Mouse (Mus musculus) liver, embryonic 14.5 days (tissue): ENCODE measurements around the gene Rora. TPM values are rescaled to one million over a fixed set of nuclear protein-coding genes. Genes with fewer than 3 reads are reported as not detected.

Source experiments
- ATAC-seq: fragments of 200-750 bp; cut with Nextera tagmentation; 2 replicates; pipeline ENCODE4 v1.8.0; 2017; ENCODE audit warnings: moderate number of reproducible peaks, mild to moderate bottlenecking, moderate library complexity; ENCODE audit not compliant: insufficient read depth
- DNase-seq, 3 experiments: peaks; one replicate each; pipeline ENCODE4 v3.0.0-alpha.2; 2012 to 2013; ENCODE audit warnings: low read depth in 3 of 3, low spot score in 3 of 3
- H3K27ac ChIP-seq: fragments of 300-500 bp; sonication (generic); 2 replicates; pipeline ENCODE4 v1.5.1; 2014; ENCODE audit warnings: moderate library complexity, mild to moderate bottlenecking, control low read depth, inconsistent platforms
- H3K27me3 ChIP-seq: fragments of 300-500 bp; sonication (generic); 2 replicates; pipeline ENCODE4 v1.6.1; 2014; ENCODE audit warnings: mild to moderate bottlenecking, low read length, moderate library complexity; ENCODE audit not compliant: control insufficient read depth, insufficient read depth
- H3K36me3 ChIP-seq: fragments of 300-500 bp; sonication (generic); replicated peaks from 2 replicates; pipeline ENCODE4 v1.6.1; 2014; ENCODE audit warnings: low read depth; ENCODE audit not compliant: control insufficient read depth, insufficient read depth
- H3K4me1 ChIP-seq, 2 experiments: fragments of 200-500 bp in 1 of 2; fragments of 300-500 bp in 1 of 2; sonication (generic) in 1 of 2; replicated peaks; 2 replicates each; pipeline ENCODE4 v1.6.1; 2012 to 2014; ENCODE audit warnings: antibody characterized with exemption in 1 of 2, inconsistent platforms in 1 of 2, low read length in 1 of 2; ENCODE audit not compliant: control insufficient read depth in 2 of 2, insufficient read depth in 2 of 2
- H3K4me2 ChIP-seq: fragments of 300-500 bp; sonication (generic); 2 replicates; pipeline ENCODE4 v1.6.1; 2014; ENCODE audit warnings: low read depth, mild to moderate bottlenecking, control low read depth, moderate library complexity
- H3K4me3 ChIP-seq, 2 experiments: fragments of 200-500 bp in 1 of 2; fragments of 300-500 bp in 1 of 2; sonication (generic) in 1 of 2; 2 replicates each; pipeline ENCODE4 v1.5.1; 2012 to 2014; ENCODE audit warnings: low read depth in 2 of 2, low read length in 2 of 2, mild to moderate bottlenecking in 2 of 2, control low read depth in 1 of 2, inconsistent platforms in 1 of 2, moderate library complexity in 1 of 2; ENCODE audit not compliant: insufficient read depth in 1 of 2
- H3K9ac ChIP-seq: fragments of 300-500 bp; sonication (generic); replicated peaks from 2 replicates; pipeline ENCODE4 v1.6.1; 2014; ENCODE audit warnings: mild to moderate bottlenecking, control low read depth, moderate library complexity
- H3K9me3 ChIP-seq: fragments of 300-500 bp; sonication (generic); 2 replicates; pipeline ENCODE4 v1.6.1; 2016; ENCODE audit warnings: low read length, mixed read lengths; ENCODE audit not compliant: control insufficient read depth
- CTCF ChIP-seq: IDR thresholded peaks from 2 replicates; pipeline ENCODE4 v1.5.1; 2016; ENCODE audit warnings: antibody characterized with exemption, low read depth, control low read depth
- EP300 ChIP-seq: IDR thresholded peaks from 2 replicates; pipeline ENCODE4 v1.6.1; 2016; ENCODE audit warnings: antibody characterized with exemption, low read depth
- WGBS: fragments of 180-500 bp; shearing (Covaris S2); extraction: QIAGEN DNeasy Blood & Tissue Kit; methylation state at CpG from one replicate; pipeline ENCODE4 v1.1.7; 2014; ENCODE audit not compliant: insufficient replicate concordance; 5-methylcytosine and 5-hydroxymethylcytosine counted together
- polyA plus RNA-seq, 2 experiments: library from polyadenylated mRNA; depleted of rRNA in 1 of 2; stranded (reverse) in 1 of 2; unstranded in 1 of 2; fragments of >200 nt; fragmentation: Nextera tagmentation in 1 of 2; extraction: Ambion mirVana in 1 of 2; gene quantifications; 2 replicates each; pipeline versions ENCODE4 v1.2.1 to v1.2.3; 2012 to 2014

Gene Rora
- polyA plus RNA-seq, 2 experiments, result 0.85 to 2.9 TPM

- Histone ChIP-seq H3K9me3 (no peaks in the 10 kb centered on the region), H3K4me1 (peaks cover 0 to 7% of the 10 kb centered on the region in 2 experiments; a peak in 2 of 4 replicates), H3K4me2 (no peak overlapping the region), H3K4me3 (no peak overlapping the region), H3K27ac (no peak overlapping the region), H3K27me3 (no peaks in the 10 kb centered on the region), H3K36me3 (no peaks in the 10 kb centered on the region), H3K9ac (no peak overlapping the region; the same call in 1 of the 2 replicates)
- no peak for DNase-seq
- ATAC-seq, result no peak
- TF ChIP-seq CTCF (no peak), EP300 (no peak)
- 53% methylated on average over 12 of the region's 12 CpGs for WGBS
Measured at GRCm38 (mm10) chr9:69121117-69121740, 467.6 kb downstream of the Rora start.

GRCm38 (mm10) chr9:69125011-69125786, 471.6 kb downstream of the Rora start:
- no peaks in the 10 kb centered on the region for H3K27me3 ChIP-seq
- H3K4me2 ChIP-seq, result peak overlapping the region; percentile 44
- H3K9ac ChIP-seq, result no peak overlapping the region
- DNase-seq (no peak), ATAC-seq (no peak)
- no peak overlapping the region for H3K27ac ChIP-seq
- H3K36me3 ChIP-seq, result no peaks in the 10 kb centered on the region
- TF ChIP-seq EP300, result no peak
- TF ChIP-seq CTCF, result no peak
- H3K4me1 ChIP-seq, result peaks cover 0 to 3% of the 10 kb centered on the region in 2 experiments; a peak in 2 of 4 replicates
- WGBS, result 6% methylated on average over 22 of the region's 22 CpGs
- 0 out of 4 replicates have a peak overlapping the region, but pooled peaks of 1 of the 2 experiments have one; percentile 24 for H3K4me3 ChIP-seq
- no peaks in the 10 kb centered on the region for H3K9me3 ChIP-seq

GRCm38 (mm10) chr9:69125787-69126161, 472.2 kb downstream of the Rora start:
- H3K9ac ChIP-seq, result no peak overlapping the region
- H3K4me1 ChIP-seq, result peaks cover 0 to 3% of the 10 kb centered on the region in 2 experiments; a peak in 2 of 4 replicates
- no peaks in the 10 kb centered on the region for H3K9me3 ChIP-seq
- WGBS, result 39% methylated on average over 7 of the region's 7 CpGs
- H3K4me3 ChIP-seq, result no peak overlapping the region
- TF ChIP-seq EP300 (no peak), CTCF (no peak)
- DNase-seq (no peak), ATAC-seq (no peak)
- peak overlapping the region; percentile 44 for H3K4me2 ChIP-seq
- H3K27ac ChIP-seq, result no peak overlapping the region
- no peaks in the 10 kb centered on the region for H3K36me3 ChIP-seq
- no peaks in the 10 kb centered on the region for H3K27me3 ChIP-seq

- Histone ChIP-seq H3K4me2 (no peak overlapping the region), H3K27me3 (no peaks in the 10 kb centered on the region), H3K9me3 (no peaks in the 10 kb centered on the region), H3K4me3 (no peak overlapping the region), H3K36me3 (no peaks in the 10 kb centered on the region), H3K4me1 (peaks cover 0 to 3% of the 10 kb centered on the region in 2 experiments; a peak in 2 of 4 replicates), H3K27ac (no peak overlapping the region), H3K9ac (no peak overlapping the region)
- DNase-seq, result no peak
- ATAC-seq, result no peak
- WGBS, result 44% methylated on average over 2 of the region's 2 CpGs
- TF ChIP-seq CTCF (no peak), EP300 (no peak)
Measured at GRCm38 (mm10) chr9:69126595-69126994, 473.0 kb downstream of the Rora start.

GRCm38 (mm10) chr9:69128335-69128734, 474.7 kb downstream of the Rora start:
- no peaks in the 10 kb centered on the region for H3K9me3 ChIP-seq
- H3K4me1 ChIP-seq, result peaks cover 0 to 3% of the 10 kb centered on the region in 2 experiments; a peak in 2 of 4 replicates
- no peak overlapping the region for H3K4me2 ChIP-seq
- TF ChIP-seq EP300, result no peak
- no peak for TF ChIP-seq CTCF
- no peak overlapping the region for H3K4me3 ChIP-seq
- DNase-seq (no peak), ATAC-seq (no peak)
- H3K9ac ChIP-seq, result no peak overlapping the region
- no peaks in the 10 kb centered on the region for H3K36me3 ChIP-seq
- 47% methylated on average over 6 of the region's 6 CpGs for WGBS
- no peaks in the 10 kb centered on the region for H3K27me3 ChIP-seq
- no peak overlapping the region for H3K27ac ChIP-seq
